Mouse (Mus musculus): ENCODE data around the gene Tnfrsf19.

GRCm38 (mm10) chr14:61030366-61030765 lies 15.9 kb downstream of the Tnfrsf19 start:
- TF ChIP-seq POLR2A (IDR thresholded peaks at IDR 0.05; ENCODE audit: low read depth, low read length) (no peak), CTCF (IDR thresholded peaks at IDR 0.05; ENCODE audit: extremely low read depth, insufficient read length, insufficient replicate concordance, low read depth, low read length) (no peak)

Measured in small intestine, adult 2 months (tissue).